Mouse (Mus musculus): ENCODE measurements around the gene Art4. TPM values are rescaled to one million over a fixed set of nuclear protein-coding genes. Genes with fewer than 3 reads are reported as not detected.

Art4 gene
- polyA plus RNA-seq, 1 experiment = not detected

- no peak overlapping the region for H3ac ChIP-seq (ENCODE audit: control insufficient read depth, insufficient read length)
- no peak overlapping the region for H3K4me3 ChIP-seq
- no peak overlapping the region for H3K4me2 ChIP-seq (ENCODE audit: low read depth)
- no peaks in the 10 kb centered on the region for H3K36me3 ChIP-seq (ENCODE audit: control insufficient read depth, insufficient read depth)
- TF ChIP-seq TCF12 (IDR thresholded peaks at IDR 0.05; ENCODE audit: insufficient read depth, poor library complexity, severe bottlenecking) (no peak), SRF (IDR thresholded peaks at IDR 0.05; ENCODE audit: control insufficient read depth, insufficient read length, low read depth) (no peak), USF1 (IDR thresholded peaks at IDR 0.05; ENCODE audit: low read depth) (no peak), POLR2A (IDR thresholded peaks at IDR 0.05; ENCODE audit: insufficient read length, low read depth) (no peak), MYOG (IDR thresholded peaks at IDR 0.05; ENCODE audit: control insufficient read depth in 1 of 3, insufficient read depth in 1 of 3, insufficient read length in 2 of 3, low read depth in 2 of 3) (no peak), TCF3 (IDR thresholded peaks at IDR 0.05; ENCODE audit: insufficient read length, low read depth) (no peak), POLR2AphosphoS2 (IDR thresholded peaks at IDR 0.05; ENCODE audit: insufficient read length, low read depth) (no peak)
- no peaks in the 10 kb centered on the region for H3K27me3 ChIP-seq (ENCODE audit: control insufficient read depth, insufficient read depth, insufficient read length)
- H3K79me2 ChIP-seq (ENCODE audit: control insufficient read depth, insufficient read depth) = no peaks in the 10 kb centered on the region
Observed at GRCm38 (mm10) chr6:136857873-136858260, 334 bp upstream of the Art4 start.

- Histone ChIP-seq H3K4me3 (no peak overlapping the region), H3K27me3 (ENCODE audit: control insufficient read depth, insufficient read depth, insufficient read length) (no peaks in the 10 kb centered on the region), H3K79me2 (ENCODE audit: control insufficient read depth, insufficient read depth) (no peaks in the 10 kb centered on the region), H3K36me3 (ENCODE audit: control insufficient read depth, insufficient read depth) (no peaks in the 10 kb centered on the region), H3ac (ENCODE audit: control insufficient read depth, insufficient read length) (no peak overlapping the region), H3K4me2 (ENCODE audit: low read depth) (no peak overlapping the region)
- TF ChIP-seq MYOG (IDR thresholded peaks at IDR 0.05; ENCODE audit: control insufficient read depth in 1 of 3, insufficient read depth in 1 of 3, insufficient read length in 2 of 3, low read depth in 2 of 3) (no peak), TCF12 (IDR thresholded peaks at IDR 0.05; ENCODE audit: insufficient read depth, poor library complexity, severe bottlenecking) (no peak), POLR2AphosphoS2 (IDR thresholded peaks at IDR 0.05; ENCODE audit: insufficient read length, low read depth) (no peak)
Observed at GRCm38 (mm10) chr6:136856071-136856636, 1.4 kb downstream of the Art4 start.

GRCm38 (mm10) chr6:136855183-136855582 lies 2.4 kb downstream of the Art4 start:
- Histone ChIP-seq H3K4me2 (ENCODE audit: low read depth) (no peak overlapping the region), H3K36me3 (ENCODE audit: control insufficient read depth, insufficient read depth) (no peaks in the 10 kb centered on the region), H3K79me2 (ENCODE audit: control insufficient read depth, insufficient read depth) (no peaks in the 10 kb centered on the region), H3ac (ENCODE audit: control insufficient read depth, insufficient read length) (no peak overlapping the region), H3K27me3 (ENCODE audit: control insufficient read depth, insufficient read depth, insufficient read length) (no peaks in the 10 kb centered on the region), H3K4me3 (no peak overlapping the region)
- no peak for TF ChIP-seq USF1 (IDR thresholded peaks at IDR 0.05; ENCODE audit: low read depth)
- no peak for TF ChIP-seq REST (IDR thresholded peaks at IDR 0.05; ENCODE audit: insufficient read depth, insufficient read length)
- TF ChIP-seq POLR2AphosphoS2 (IDR thresholded peaks at IDR 0.05; ENCODE audit: insufficient read length, low read depth) = no peak
- TF ChIP-seq MYOG (IDR thresholded peaks at IDR 0.05; ENCODE audit: control insufficient read depth in 1 of 3, insufficient read depth in 1 of 3, insufficient read length in 2 of 3, low read depth in 2 of 3) = no peak
- TF ChIP-seq TCF3 (IDR thresholded peaks at IDR 0.05; ENCODE audit: insufficient read length, low read depth) = no peak

- Histone ChIP-seq H3K4me3 (no peak overlapping the region), H3K4me2 (ENCODE audit: low read depth) (no peak overlapping the region), H3K79me2 (ENCODE audit: control insufficient read depth, insufficient read depth) (no peaks in the 10 kb centered on the region), H3ac (ENCODE audit: control insufficient read depth, insufficient read length) (no peak overlapping the region), H3K36me3 (ENCODE audit: control insufficient read depth, insufficient read depth) (no peaks in the 10 kb centered on the region), H3K27me3 (ENCODE audit: control insufficient read depth, insufficient read depth, insufficient read length) (no peaks in the 10 kb centered on the region)
- TF ChIP-seq SRF (IDR thresholded peaks at IDR 0.05; ENCODE audit: control insufficient read depth, insufficient read length, low read depth) (no peak), TCF3 (IDR thresholded peaks at IDR 0.05; ENCODE audit: insufficient read length, low read depth) (no peak), REST (IDR thresholded peaks at IDR 0.05; ENCODE audit: insufficient read depth, insufficient read length) (no peak), POLR2A (IDR thresholded peaks at IDR 0.05; ENCODE audit: insufficient read length, low read depth) (no peak)
Observed at GRCm38 (mm10) chr6:136854361-136854781, 3.2 kb downstream of the Art4 start.

- Histone ChIP-seq H3K27me3 (ENCODE audit: control insufficient read depth, insufficient read depth, insufficient read length) (no peaks in the 10 kb centered on the region), H3ac (ENCODE audit: control insufficient read depth, insufficient read length) (no peak overlapping the region), H3K4me3 (no peak overlapping the region), H3K4me2 (ENCODE audit: low read depth) (no peak overlapping the region), H3K79me2 (ENCODE audit: control insufficient read depth, insufficient read depth) (no peaks in the 10 kb centered on the region), H3K36me3 (ENCODE audit: control insufficient read depth, insufficient read depth) (no peaks in the 10 kb centered on the region)
- no peak for TF ChIP-seq MYOG (IDR thresholded peaks at IDR 0.05; ENCODE audit: control insufficient read depth in 1 of 3, insufficient read depth in 1 of 3, insufficient read length in 2 of 3, low read depth in 2 of 3)
- TF ChIP-seq POLR2AphosphoS2 (IDR thresholded peaks at IDR 0.05; ENCODE audit: insufficient read length, low read depth) = no peak
- TF ChIP-seq USF1 (IDR thresholded peaks at IDR 0.05; ENCODE audit: low read depth) = no peak
- no peak for TF ChIP-seq REST (IDR thresholded peaks at IDR 0.05; ENCODE audit: insufficient read depth, insufficient read length)
- TF ChIP-seq E2F4 (IDR thresholded peaks at IDR 0.05; ENCODE audit: insufficient read depth) = no peak
- no peak for TF ChIP-seq TCF12 (IDR thresholded peaks at IDR 0.05; ENCODE audit: insufficient read depth, poor library complexity, severe bottlenecking)
- TF ChIP-seq TCF3 (IDR thresholded peaks at IDR 0.05; ENCODE audit: insufficient read length, low read depth) = no peak
- TF ChIP-seq MAX (IDR thresholded peaks at IDR 0.05; ENCODE audit: low read depth) = no peak
- no peak for TF ChIP-seq SRF (IDR thresholded peaks at IDR 0.05; ENCODE audit: control insufficient read depth, insufficient read length, low read depth)
- TF ChIP-seq CEBPB (IDR thresholded peaks at IDR 0.05; ENCODE audit: insufficient read depth, poor library complexity, severe bottlenecking) = no peak
- TF ChIP-seq POLR2A (IDR thresholded peaks at IDR 0.05; ENCODE audit: insufficient read length, low read depth) = no peak
- no peak for TF ChIP-seq MYOD1 (IDR thresholded peaks at IDR 0.05; ENCODE audit: control insufficient read depth in 1 of 3, insufficient read length in 2 of 3, low read depth in 2 of 3)
Observed at GRCm38 (mm10) chr6:136852762-136853161, 4.8 kb downstream of the Art4 start.

Data from myocyte (in vitro differentiated cells).